Mouse (Mus musculus): ENCODE data around the gene 2300009A05Rik.

GRCm38 (mm10) chr9:63350030-63350429 lies 49.0 kb downstream of the 2300009A05Rik start:
- TF ChIP-seq CTCF (IDR thresholded peaks at IDR 0.05; ENCODE audit: low read depth) = no peak
- TF ChIP-seq EP300 (IDR thresholded peaks at IDR 0.05; ENCODE audit: low read depth) = no peak
